Mouse (Mus musculus) embryonic facial prominence, embryonic 11.5 days (tissue): ENCODE measurements around the gene Parm1. TPM values are rescaled to one million over a fixed set of nuclear protein-coding genes. Genes with fewer than 3 reads are reported as not detected.

Experiments used
- ATAC-seq: fragments of 200-750 bp; cut with Nextera tagmentation; replicated peaks from 2 replicates; pipeline ENCODE4 v1.8.0; 2017; ENCODE audit warnings: low read depth; ENCODE audit not compliant: insufficient number of reproducible peaks, low FRiP score, low TSS enrichment
- DNase-seq: peaks from one replicate; pipeline ENCODE4 v3.0.0-alpha.2; 2015; ENCODE audit warnings: low spot score
- H3K27ac ChIP-seq: fragments of 300-500 bp; sonication (generic); replicated peaks from 2 replicates; pipeline ENCODE4 v1.5.1; 2014; ENCODE audit warnings: mild to moderate bottlenecking, low read depth, low read length, control low read depth
- H3K27me3 ChIP-seq: fragments of 300-500 bp; sonication (generic); 2 replicates; pipeline ENCODE4 v1.6.1; 2014; ENCODE audit warnings: mild to moderate bottlenecking, low read length, moderate library complexity, mixed read lengths; ENCODE audit not compliant: control insufficient read depth, insufficient read depth
- H3K36me3 ChIP-seq: fragments of 300-500 bp; sonication (generic); replicated peaks from 2 replicates; pipeline ENCODE4 v1.6.1; 2014; ENCODE audit warnings: low read depth, mild to moderate bottlenecking, low read length, moderate library complexity, mixed read lengths; ENCODE audit not compliant: control insufficient read depth, insufficient read depth
- H3K4me1 ChIP-seq: fragments of 300-500 bp; sonication (generic); 2 replicates; pipeline ENCODE4 v1.6.1; 2014; ENCODE audit warnings: low read length, mixed read lengths; ENCODE audit not compliant: control insufficient read depth, insufficient read depth
- H3K4me2 ChIP-seq: fragments of 300-500 bp; sonication (generic); 2 replicates; pipeline ENCODE4 v1.6.1; 2014; ENCODE audit warnings: low read depth, mild to moderate bottlenecking, control low read depth, low read length, moderate library complexity
- H3K4me3 ChIP-seq: fragments of 300-500 bp; sonication (generic); 2 replicates; pipeline ENCODE4 v1.5.1; 2014; ENCODE audit warnings: low read depth, low read length, control low read depth
- H3K9ac ChIP-seq: fragments of 300-500 bp; sonication (generic); replicated peaks from 2 replicates; pipeline ENCODE4 v1.6.1; 2014; ENCODE audit warnings: mild to moderate bottlenecking, control low read depth, low read length
- H3K9me3 ChIP-seq: fragments of 300-500 bp; sonication (generic); replicated peaks from 2 replicates; pipeline ENCODE4 v1.6.1; 2016; ENCODE audit warnings: mild to moderate bottlenecking, low read length, inconsistent platforms, mixed read lengths; ENCODE audit not compliant: control insufficient read depth
- WGBS: fragments of 180-500 bp; shearing (Covaris S2); extraction: QIAGEN DNeasy Blood & Tissue Kit; methylation state at CpG from one replicate; pipeline ENCODE4 v1.1.7; 2014; 5-methylcytosine and 5-hydroxymethylcytosine counted together
- polyA plus RNA-seq: library from polyadenylated mRNA; unstranded; fragments of >200 nt; fragmentation: Nextera tagmentation; extraction: Ambion mirVana; gene quantifications from 2 replicates; pipeline ENCODE4 v1.2.1, GENCODE M21; 2014

The Parm1 gene
- polyA plus RNA-seq, 1 experiment from 2014 or later = 20.6 TPM

GRCm38 (mm10) chr5:91626823-91627222, 109.4 kb downstream of the Parm1 start:
- H3K9me3 ChIP-seq = no peaks in the 10 kb centered on the region
- DNase-seq = no peak

DNA sequence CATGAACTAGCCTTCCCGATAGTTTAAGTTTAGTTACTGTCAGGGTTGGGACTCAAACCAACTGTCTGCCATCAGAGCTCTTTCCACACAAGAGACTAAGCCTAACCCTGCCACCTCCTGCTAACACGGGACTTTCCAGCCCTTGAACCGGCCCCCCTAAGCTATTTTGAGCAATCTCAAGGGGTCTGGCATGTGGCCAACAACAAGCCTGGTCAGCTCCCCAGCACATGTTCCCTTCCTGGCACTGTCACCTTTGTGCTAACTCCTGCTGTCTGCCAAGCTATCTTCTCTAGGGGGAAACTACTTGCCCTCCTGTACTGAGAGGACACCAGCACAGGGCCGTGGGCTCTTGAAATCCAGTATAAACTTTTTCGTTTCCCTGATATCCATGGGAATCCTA, 112.1 kb downstream of the Parm1 start:
- no peak overlapping the region for H3K9ac ChIP-seq
- no peak overlapping the region for H3K4me3 ChIP-seq
- H3K36me3 ChIP-seq = no peaks in the 10 kb centered on the region
- no peaks in the 10 kb centered on the region for H3K27me3 ChIP-seq
- DNase-seq = no peak
- no peaks in the 10 kb centered on the region for H3K4me1 ChIP-seq
- 77% methylated on average over 5 of the region's 5 CpGs for WGBS
- no peak overlapping the region for H3K4me2 ChIP-seq
- ATAC-seq = no peak
- H3K27ac ChIP-seq = no peak overlapping the region
- H3K9me3 ChIP-seq = no peaks in the 10 kb centered on the region

More at GRCm38 (mm10) chr5:91626823-91627222, 109.4 kb downstream of the Parm1 start:
- H3K36me3 ChIP-seq = no peaks in the 10 kb centered on the region
- H3K4me1 ChIP-seq = no peaks in the 10 kb centered on the region
- no peak overlapping the region for H3K4me2 ChIP-seq
- no peak for ATAC-seq
- no peak overlapping the region for H3K27ac ChIP-seq
- 93% methylated on average over 7 of the region's 7 CpGs for WGBS
- no peak overlapping the region for H3K4me3 ChIP-seq
- no peaks in the 10 kb centered on the region for H3K27me3 ChIP-seq
- no peak overlapping the region for H3K9ac ChIP-seq

DNA sequence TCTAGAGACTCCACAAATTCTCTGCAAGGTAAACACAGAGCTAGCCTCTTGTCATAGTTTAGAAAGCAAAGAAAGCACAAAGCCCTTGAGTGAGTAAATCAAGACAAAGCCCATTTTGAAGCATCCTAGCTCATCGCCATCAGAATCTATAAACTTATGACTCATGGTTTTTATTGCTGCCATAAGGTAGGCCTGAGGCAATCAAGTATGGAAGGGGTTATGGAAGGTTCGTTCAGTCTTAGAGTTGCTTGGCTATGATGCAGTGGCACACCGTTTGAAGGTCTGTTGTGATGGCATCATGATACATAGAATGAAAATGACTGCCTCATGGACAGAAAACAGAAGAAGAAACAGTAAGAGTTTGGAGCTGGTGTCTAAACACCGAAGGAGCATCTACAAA, 133.9 kb downstream of the Parm1 start:
- no peaks in the 10 kb centered on the region for H3K27me3 ChIP-seq
- H3K4me2 ChIP-seq = no peak overlapping the region
- H3K4me1 ChIP-seq = no peaks in the 10 kb centered on the region
- H3K36me3 ChIP-seq = no peaks in the 10 kb centered on the region
- no peaks in the 10 kb centered on the region for H3K9me3 ChIP-seq
- no peak overlapping the region for H3K4me3 ChIP-seq
- 91% methylated on average over 4 of the region's 4 CpGs for WGBS
- DNase-seq (no peak), ATAC-seq (no peak)
- H3K9ac ChIP-seq = no peak overlapping the region
- H3K27ac ChIP-seq = no peak overlapping the region

- Histone ChIP-seq H3K4me3 (no peak overlapping the region), H3K9me3 (no peaks in the 10 kb centered on the region), H3K4me2 (no peak overlapping the region), H3K27ac (no peak overlapping the region), H3K36me3 (no peaks in the 10 kb centered on the region), H3K9ac (no peak overlapping the region), H3K27me3 (no peaks in the 10 kb centered on the region), H3K4me1 (no peaks in the 10 kb centered on the region)
- DNase-seq (no peak), ATAC-seq (no peak)
- 68% methylated on average over 14 of the region's 14 CpGs for WGBS
These were observed 135.9 kb downstream of the Parm1 start for GRCm38 (mm10) chr5:91653061-91653915.

GRCm38 (mm10) chr5:91654331-91655048, 137.1 kb downstream of the Parm1 start:
- H3K4me3 ChIP-seq = no peak overlapping the region
- H3K4me2 ChIP-seq = no peak overlapping the region
- 85% methylated on average over 3 of the region's 3 CpGs for WGBS
- no peak for DNase-seq
- H3K27me3 ChIP-seq = no peaks in the 10 kb centered on the region
- H3K9me3 ChIP-seq = no peaks in the 10 kb centered on the region
- no peak overlapping the region for H3K27ac ChIP-seq
- H3K36me3 ChIP-seq = no peaks in the 10 kb centered on the region
- H3K4me1 ChIP-seq = no peaks in the 10 kb centered on the region
- H3K9ac ChIP-seq = no peak overlapping the region
- no peak for ATAC-seq

- no peak for ATAC-seq
- H3K36me3 ChIP-seq = no peaks in the 10 kb centered on the region
- no peaks in the 10 kb centered on the region for H3K4me1 ChIP-seq
- DNase-seq = no peak
- H3K27ac ChIP-seq = no peak overlapping the region
- H3K9ac ChIP-seq = no peak overlapping the region
- no peak overlapping the region for H3K4me3 ChIP-seq
- no peak overlapping the region for H3K4me2 ChIP-seq
- H3K9me3 ChIP-seq = no peaks in the 10 kb centered on the region
- H3K27me3 ChIP-seq = no peaks in the 10 kb centered on the region
- 75% methylated on average over 3 of the region's 3 CpGs for WGBS
These were observed 137.8 kb downstream of the Parm1 start for GRCm38 (mm10) chr5:91655263-91655662.

DNA sequence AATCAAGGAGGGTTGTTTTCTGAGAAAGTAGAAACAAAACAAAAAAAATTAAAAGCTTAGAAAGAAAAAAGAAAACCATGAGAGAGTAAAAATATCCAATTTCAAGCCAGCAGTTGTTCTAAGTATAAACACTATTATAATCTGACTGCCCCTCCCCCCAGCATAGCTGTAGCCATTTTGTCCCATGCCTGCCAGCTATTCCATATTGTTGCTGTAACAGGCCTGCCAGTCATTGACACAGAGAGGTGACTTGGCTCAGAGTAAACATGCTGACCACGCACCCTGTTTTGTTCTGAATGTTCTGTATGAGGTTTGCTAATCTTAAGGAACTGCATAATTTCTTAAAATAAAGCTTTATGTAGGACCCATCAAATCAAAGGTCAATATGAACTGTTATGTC, 145.3 kb downstream of the Parm1 start:
- no peak overlapping the region for H3K4me2 ChIP-seq
- H3K9me3 ChIP-seq = no peaks in the 10 kb centered on the region
- no peak overlapping the region for H3K27ac ChIP-seq
- no peaks in the 10 kb centered on the region for H3K27me3 ChIP-seq
- no peak overlapping the region for H3K4me3 ChIP-seq
- no peak for ATAC-seq
- H3K4me1 ChIP-seq = no peaks in the 10 kb centered on the region
- no peak overlapping the region for H3K9ac ChIP-seq
- WGBS = 82% methylated on average over 1 of the region's 1 CpGs
- no peak for DNase-seq
- no peaks in the 10 kb centered on the region for H3K36me3 ChIP-seq

DNA sequence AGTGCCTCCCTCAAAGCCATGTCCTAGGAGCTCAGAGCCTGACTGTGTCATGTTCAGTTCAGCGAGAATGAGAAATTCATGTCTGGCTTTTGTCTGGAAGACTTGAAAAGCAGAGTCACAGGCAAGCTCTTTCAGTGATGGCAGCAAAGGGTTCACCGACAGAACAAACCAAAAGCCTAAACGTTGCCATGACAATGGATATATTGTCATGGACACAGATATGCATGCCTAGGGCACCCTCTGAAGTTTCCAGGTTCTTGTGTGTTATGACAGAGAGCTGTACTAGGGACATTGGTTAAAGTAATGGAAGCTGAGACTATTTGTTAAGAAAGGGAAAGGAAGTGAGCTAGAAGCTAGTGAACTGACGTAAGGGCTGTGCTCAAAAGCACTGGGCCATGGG, 149.7 kb downstream of the Parm1 start:
- WGBS = 70% methylated on average over 4 of the region's 4 CpGs
- no peaks in the 10 kb centered on the region for H3K9me3 ChIP-seq
- DNase-seq (no peak), ATAC-seq (no peak)
- no peaks in the 10 kb centered on the region for H3K36me3 ChIP-seq
- H3K27me3 ChIP-seq = no peaks in the 10 kb centered on the region
- no peaks in the 10 kb centered on the region for H3K4me1 ChIP-seq
- H3K4me3 ChIP-seq = no peak overlapping the region
- no peak overlapping the region for H3K9ac ChIP-seq
- no peak overlapping the region for H3K27ac ChIP-seq
- no peak overlapping the region for H3K4me2 ChIP-seq
